ENCODE assay signal across 13 mouse cellular contexts in the genomic region with DNA sequence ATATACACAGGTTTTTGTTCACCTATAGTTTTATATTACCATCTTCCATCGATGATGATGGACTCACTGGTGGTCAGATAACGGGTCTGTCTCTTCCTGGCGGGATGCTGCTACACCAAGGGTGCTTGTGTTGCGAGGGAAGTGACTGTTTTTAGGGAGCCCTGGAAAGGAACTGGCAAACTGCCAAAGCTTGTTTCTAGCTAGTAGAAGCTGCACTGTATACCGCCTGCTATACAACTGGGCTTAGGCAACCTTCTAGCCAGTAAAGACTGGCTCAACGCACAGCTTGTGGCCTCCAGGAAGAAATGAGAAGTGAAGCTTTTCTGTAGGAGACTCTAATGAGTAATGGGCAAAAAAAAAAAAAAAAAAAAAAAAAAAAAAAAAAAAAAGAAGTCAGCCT.
"Had no signal": no experiment of that assay in that cellular context is flagged by ENCODE, and none has a peak within 500 bp of the region (broad histone marks: within the 10 kb centered on the region; RNA-seq: fewer than 3 reads in every experiment).

No protein-coding gene starts in this region.

- H3K9me3 ChIP-seq: limb, embryonic 15.5 days; liver, embryonic 12.5 days; lung, embryonic 15.5 days; midbrain, embryonic 12.5 days; neural tube, embryonic 15.5 days had no signal

- H3K9ac ChIP-seq: limb, embryonic 15.5 days; liver, embryonic 12.5 days; lung, embryonic 15.5 days; midbrain, embryonic 12.5 days; neural tube, embryonic 15.5 days had no signal

- H3K27me3 ChIP-seq: neural tube, embryonic 15.5 days had no signal

- ATAC-seq: intestine, postnatal 0 days; liver, embryonic 12.5 days had no signal

- H3K4me2 ChIP-seq: limb, embryonic 15.5 days; liver, embryonic 12.5 days; lung, embryonic 15.5 days; midbrain, embryonic 12.5 days; neural tube, embryonic 15.5 days had no signal

- H3K36me3 ChIP-seq: limb, embryonic 15.5 days; liver, embryonic 12.5 days; lung, embryonic 15.5 days; midbrain, embryonic 12.5 days; neural tube, embryonic 15.5 days had no signal

- H3K27ac ChIP-seq: limb, embryonic 15.5 days; liver, embryonic 12.5 days; lung, embryonic 15.5 days; midbrain, embryonic 12.5 days; neural tube, embryonic 15.5 days had no signal

- H3K4me3 ChIP-seq: limb, embryonic 15.5 days; liver, embryonic 12.5 days; lung, embryonic 15.5 days; midbrain, embryonic 12.5 days; neural tube, embryonic 15.5 days had no signal

- H3K4me1 ChIP-seq: limb, embryonic 15.5 days; liver, embryonic 12.5 days; lung, embryonic 15.5 days had no signal

- DNase-seq: kidney, adult 8-10 months; kidney, postnatal 25 days; left cerebral cortex, postnatal 4 days; lung, postnatal 36 days; right cerebral cortex, adult 18-20 months; right cerebral cortex, postnatal 25 days; thymus, postnatal 36 days had no signal
